Mouse (Mus musculus): ENCODE data around the gene Clec4g.

DNA sequence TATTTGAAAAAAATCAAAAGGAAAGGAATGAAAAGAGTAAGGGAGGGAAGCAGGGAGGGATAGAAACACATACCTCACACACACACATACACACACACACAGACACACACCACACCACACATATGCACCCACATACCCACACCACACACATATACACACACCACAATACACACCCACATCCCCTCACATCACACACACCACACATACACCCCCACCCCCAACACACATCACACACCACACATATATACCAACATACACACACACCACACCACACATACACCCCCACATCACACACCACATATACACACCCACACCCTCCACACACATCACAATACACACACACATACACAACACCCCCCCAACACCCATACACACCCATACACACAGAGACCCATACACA is 35.9 kb downstream of the Clec4g start:
- no peak for TF ChIP-seq ZKSCAN1 (IDR thresholded peaks at IDR 0.05; ENCODE audit: borderline replicate concordance, low read depth, low read length)
- TF ChIP-seq EP300 (IDR thresholded peaks at IDR 0.05; ENCODE audit: low read length) = no peak
- no peak for TF ChIP-seq ELF1 (IDR thresholded peaks at IDR 0.05; ENCODE audit: low read depth, low read length)
- no peak for TF ChIP-seq CHD2 (IDR thresholded peaks at IDR 0.05; ENCODE audit: low read length)
- TF ChIP-seq HCFC1 (IDR thresholded peaks at IDR 0.05; ENCODE audit: low read depth, low read length) = no peak
- no peak for TF ChIP-seq CHD1 (IDR thresholded peaks at IDR 0.05; ENCODE audit: low read depth, low read length)

Data from CH12.LX (cell line).